Mouse (Mus musculus) stomach, postnatal 0 days (tissue): ENCODE measurements at regions not wholly inside any gene's neighbourhood (a gene's known extent, or its start where the extent isn't known, plus 50 kb on each side); places are given as distances from the start of the nearest gene placed in this dataset.

Experiments
- CTCF ChIP-seq: IDR thresholded peaks from 2 replicates; pipeline ENCODE4 v1.5.1; 2016; ENCODE audit warnings: antibody characterized with exemption, low read depth, mild to moderate bottlenecking, moderate library complexity
- EP300 ChIP-seq: optimal IDR thresholded peaks from 2 replicates; pipeline ENCODE3; 2016; ENCODE audit warnings: antibody characterized with exemption

DNA sequence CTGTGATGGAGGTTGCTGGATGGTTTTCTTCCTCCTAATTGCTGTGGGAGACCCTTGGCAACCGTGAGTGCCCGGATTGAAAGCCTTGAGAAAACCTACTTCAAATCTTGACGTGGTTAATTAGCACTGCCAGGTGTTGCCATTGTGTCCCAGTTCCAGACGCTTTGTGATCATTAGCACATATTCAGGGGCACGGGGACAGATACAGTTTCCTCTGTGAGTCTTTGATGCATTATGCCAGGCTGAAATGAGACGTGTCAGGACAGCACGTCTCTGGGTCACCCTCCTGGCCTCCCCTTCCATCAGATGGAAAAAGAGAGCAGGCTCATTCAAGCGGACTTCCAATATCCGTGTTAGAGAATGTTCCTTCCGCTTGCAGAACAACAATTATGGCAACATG lies 198.2 kb downstream of the Rchy1 start:
- TF ChIP-seq CTCF (no peak), EP300 (no peak)
